Mouse (Mus musculus): ENCODE measurements around the gene Tigd4.
"Not testable (repeated sequence)": the region's sequence is repeated elsewhere in the genome, so short reads cannot be mapped to it uniquely, and the experiment has no call there.

The Tigd4 gene

DNA sequence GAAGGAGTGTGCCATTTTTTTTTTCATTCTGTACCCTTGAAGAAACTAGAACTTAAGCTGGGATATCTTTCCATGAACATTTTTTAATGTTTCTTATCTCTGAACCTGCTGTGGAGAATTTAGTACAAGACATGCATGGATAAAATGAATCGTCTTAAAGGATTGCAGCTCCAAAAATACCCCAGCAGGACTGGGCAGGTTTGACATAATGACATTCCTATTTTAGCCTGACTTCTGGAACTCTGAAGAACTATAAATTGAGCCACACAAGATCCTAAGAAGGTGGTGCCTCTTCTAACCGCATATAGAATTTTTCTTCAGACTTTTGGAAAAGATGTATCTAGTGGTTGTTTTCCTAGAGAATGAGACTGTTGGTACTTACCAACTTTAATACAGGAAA is at the start of gene Tigd4:
Gene Tigd4, plus strand, starts transcription at position 301 of the 400 bp plus-strand sequence.
- DNase-seq = no peak

GRCm38 (mm10) chr3:84547177-84547576 is 46.2 kb upstream of the Tigd4 start:
- DNase-seq = no peak

DNA sequence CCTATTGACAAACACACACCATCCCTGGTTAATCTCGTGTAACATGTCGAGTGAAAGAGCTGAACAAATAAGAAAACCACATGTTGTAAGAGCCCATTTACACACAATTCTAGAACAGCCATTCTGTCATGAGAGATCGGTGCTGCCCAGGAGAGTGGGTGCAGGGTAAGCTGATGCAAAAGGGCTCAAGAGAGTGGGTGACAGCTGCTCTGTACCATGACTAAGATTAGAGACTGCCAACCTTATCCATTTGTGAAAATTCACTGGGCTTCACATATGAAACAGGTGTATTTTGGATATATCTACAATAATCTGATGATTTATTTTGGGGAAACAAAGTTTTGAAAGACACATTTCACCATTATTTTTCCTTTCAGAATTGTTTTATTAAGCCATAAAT is 37.6 kb upstream of the Tigd4 start:
- no peak for DNase-seq

- no peak for DNase-seq
These were observed 35.1 kb upstream of the Tigd4 start for GRCm38 (mm10) chr3:84558301-84558700.

GRCm38 (mm10) chr3:84562911-84563310 is 30.5 kb upstream of the Tigd4 start:
- not testable (repeated sequence) for DNase-seq

- no peak for DNase-seq
These were observed 30.0 kb upstream of the Tigd4 start for GRCm38 (mm10) chr3:84563415-84563814.

DNA sequence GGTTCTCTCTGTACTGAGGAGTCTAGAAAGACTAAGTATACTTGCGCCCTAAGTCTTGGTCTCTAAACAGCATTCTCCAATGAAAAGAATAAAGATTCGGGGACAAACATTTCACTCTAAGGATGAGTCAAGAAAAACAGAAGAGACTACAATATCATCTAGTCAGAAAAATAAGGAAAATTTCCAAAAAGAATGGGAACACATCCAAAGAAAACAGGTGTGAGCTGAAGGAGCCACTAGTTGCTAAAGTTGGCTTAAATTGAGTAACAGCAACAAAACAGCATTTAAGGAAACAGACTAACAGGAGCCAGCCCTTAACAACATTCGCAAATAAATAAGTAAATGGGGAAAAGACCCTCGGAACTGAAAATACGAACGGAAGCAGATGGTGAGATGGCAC is 24.8 kb upstream of the Tigd4 start:
- no peak for DNase-seq

- DNase-seq = no peak
These were observed 23.8 kb upstream of the Tigd4 start for GRCm38 (mm10) chr3:84569587-84569986.

GRCm38 (mm10) chr3:84570501-84570900 is 22.9 kb upstream of the Tigd4 start:
- no peak for DNase-seq

DNA sequence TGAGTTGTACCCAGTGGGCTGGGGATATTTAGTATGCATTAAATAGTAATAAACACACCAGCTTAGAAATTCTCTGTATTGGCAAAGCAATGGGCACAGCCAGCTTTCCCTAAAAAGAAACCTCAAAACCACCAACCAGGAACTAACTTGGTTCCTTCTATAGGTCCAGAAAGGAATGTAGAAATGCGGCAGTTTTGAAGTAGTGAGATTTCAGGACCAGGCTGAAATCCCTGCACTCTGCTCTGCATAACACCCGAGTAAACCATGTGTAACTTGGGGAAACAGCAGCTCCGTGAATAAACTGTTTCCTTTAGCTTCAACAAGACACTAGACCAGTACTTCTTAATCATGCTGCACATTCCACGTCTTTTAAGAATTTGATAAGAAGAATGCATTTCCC is 12.7 kb upstream of the Tigd4 start:
- no peak for DNase-seq

DNA sequence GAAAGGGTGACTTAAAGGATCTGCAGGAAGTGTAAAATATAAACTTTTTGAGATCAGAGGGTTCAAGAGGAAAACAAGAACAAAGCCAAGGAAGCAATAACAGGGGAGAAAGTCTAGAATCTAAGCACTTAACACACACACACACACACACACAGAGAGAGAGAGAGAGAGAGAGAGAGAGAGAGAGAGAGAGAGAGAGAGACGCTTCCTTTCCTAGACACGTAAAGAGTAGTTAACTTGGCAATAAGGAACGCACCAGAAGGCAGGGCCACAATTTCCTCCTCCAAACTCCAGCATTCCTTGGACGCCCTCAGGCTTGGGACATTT is 11.7 kb upstream of the Tigd4 start:
- no peak for DNase-seq

- peak; percentile 92 for DNase-seq
These were observed 11.1 kb upstream of the Tigd4 start, which contains the start of gene Arfip1 for GRCm38 (mm10) chr3:84582023-84582912. Arfip1 (minus strand) TSS chr3:84582625.

- no peak for DNase-seq
These were observed 10.5 kb upstream of the Tigd4 start for GRCm38 (mm10) chr3:84582913-84583276.

- DNase-seq = no peak
These were observed 6.6 kb upstream of the Tigd4 start for GRCm38 (mm10) chr3:84586736-84587135.

DNA sequence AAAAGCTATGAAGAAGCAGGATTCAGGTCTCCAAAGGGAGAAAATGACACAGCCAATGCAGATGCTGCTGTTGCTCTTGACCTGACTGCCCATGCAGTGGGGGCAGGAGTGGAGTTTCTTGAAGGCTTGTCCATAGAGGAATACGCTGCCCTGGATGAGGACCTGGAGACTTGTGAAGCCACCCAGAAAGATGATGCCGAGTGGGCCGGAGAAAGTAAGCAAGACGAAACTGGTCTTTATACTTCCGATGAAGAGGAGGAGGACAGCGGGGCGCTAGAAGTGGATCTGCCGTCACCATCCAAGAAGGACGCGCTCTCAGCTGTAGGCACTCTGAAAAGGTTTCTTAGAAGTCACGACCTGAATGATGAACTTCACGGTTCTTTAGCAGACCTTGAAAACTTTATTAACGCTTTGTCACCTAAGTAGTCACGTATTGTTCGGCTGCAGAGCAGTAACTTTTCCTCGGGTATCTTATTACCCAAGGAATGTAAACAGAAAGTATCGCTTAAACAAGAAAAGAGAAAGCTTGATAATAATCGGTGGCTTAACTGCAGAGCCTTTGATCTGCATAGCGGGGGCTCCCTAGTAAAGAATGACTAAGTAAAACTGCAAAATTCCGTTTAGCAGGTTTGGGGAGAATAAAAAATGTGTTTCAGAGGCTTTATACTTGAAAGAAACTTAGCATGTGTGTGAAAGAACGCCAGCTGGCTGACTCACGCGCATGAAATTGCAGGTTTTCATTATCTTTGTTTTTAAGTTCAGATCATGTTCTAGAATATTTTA is 1.7 kb downstream of the Tigd4 start:
- DNase-seq = no peak

- DNase-seq = no peak
These were observed 2.4 kb downstream of the Tigd4 start for GRCm38 (mm10) chr3:84595677-84596234.

DNA sequence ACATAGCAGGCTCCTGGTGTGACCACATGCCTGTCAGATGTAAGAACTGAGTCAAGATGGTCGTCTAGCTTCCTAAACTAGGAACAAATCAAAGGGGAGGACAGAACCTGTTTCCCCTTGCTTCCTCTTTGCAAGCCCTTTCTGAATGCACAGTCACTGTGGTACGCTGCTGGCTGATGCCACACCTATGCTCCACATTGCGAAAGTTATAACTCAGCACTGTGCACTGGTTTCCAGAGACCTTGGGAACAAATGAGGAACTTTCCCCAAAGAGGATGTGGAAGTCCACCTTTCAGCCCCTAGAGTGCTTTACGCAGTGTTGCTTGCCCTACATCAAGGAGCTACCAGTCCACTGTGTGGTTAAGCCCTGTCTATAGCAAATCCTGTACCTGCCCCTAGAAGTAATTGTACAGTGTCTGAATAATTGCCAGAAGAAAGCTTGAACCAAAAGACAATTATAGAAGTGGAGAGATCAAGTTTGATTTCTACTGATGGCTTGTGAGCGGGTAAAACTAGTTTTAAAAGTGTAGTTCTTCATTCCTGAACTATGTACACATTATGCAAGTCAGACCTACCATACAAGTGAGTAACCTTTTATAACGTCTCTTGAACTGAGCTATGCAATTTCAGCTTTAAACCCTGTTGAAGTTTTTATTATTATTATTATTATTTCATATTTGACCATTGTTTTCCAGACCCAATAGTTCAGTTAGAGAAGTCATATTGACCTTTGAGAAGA is 4.8 kb downstream of the Tigd4 start:
- DNase-seq = no peak

- DNase-seq = no peak
These were observed 5.4 kb downstream of the Tigd4 start for GRCm38 (mm10) chr3:84598756-84599155.

- no peak for DNase-seq
These were observed 8.6 kb downstream of the Tigd4 start for GRCm38 (mm10) chr3:84601870-84602495.

GRCm38 (mm10) chr3:84602759-84603158 is 9.4 kb downstream of the Tigd4 start:
- DNase-seq = no peak

- no peak for DNase-seq
These were observed 9.8 kb downstream of the Tigd4 start for GRCm38 (mm10) chr3:84603212-84603611.

DNA sequence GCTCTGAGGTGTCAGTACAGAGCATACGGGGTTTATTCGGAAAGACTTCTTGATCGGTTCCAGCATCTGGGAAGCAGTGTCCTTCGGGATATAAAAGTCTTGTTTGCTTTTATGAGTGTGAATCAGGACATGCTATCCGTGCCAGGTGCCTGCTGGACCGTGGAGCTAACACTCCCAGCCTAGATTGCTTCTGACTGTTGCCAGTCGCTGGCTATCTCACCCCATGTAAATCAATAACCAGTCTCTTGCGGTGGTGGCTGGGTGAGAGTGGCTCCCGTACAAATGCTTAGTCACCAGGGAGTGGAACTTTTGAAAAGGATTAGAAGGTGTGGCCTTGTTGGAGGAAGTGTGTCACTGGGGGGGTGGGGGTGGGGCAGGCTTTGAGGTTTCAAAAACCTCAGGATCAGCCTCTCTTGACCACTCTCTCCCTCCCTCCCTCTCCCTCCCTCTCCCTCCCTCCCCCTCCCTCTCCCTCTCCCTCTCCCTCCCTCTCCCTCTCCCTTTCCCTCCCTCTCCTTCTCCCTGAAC is 16.9 kb downstream of the Tigd4 start:
- DNase-seq = no peak

All from cerebellum, adult 8-10 months (tissue).